Mouse (Mus musculus) skeletal muscle tissue, adult 2 months (tissue): ENCODE measurements around the gene Osbpl9.
A peak's percentile ranks its signal among the peaks of the same experiment; 100 is the strongest.

Source experiments
- DNase-seq: peaks from one replicate; pipeline ENCODE4 v3.0.0-alpha.2; 2012; ENCODE audit warnings: low read depth, low spot score

The Osbpl9 gene

DNA sequence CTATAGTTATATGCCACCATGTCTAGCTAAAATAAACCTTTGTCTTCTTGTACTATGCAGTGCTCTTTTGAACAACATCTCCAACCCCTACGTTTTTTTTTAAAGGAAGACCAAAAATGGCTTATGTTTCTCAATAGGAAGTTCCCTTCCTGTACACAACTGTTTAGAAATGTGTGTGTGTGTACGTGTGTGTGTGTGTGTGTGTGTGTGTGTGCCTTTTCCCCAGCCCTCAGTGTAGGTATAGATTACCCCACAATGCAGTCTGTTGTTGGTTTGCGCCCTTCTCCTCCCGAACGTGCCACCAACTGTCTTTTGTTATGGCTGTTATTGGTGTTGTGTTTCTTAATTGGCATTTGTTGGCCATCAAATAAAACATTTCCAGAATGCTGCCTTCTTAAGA, 5.5 kb upstream of the Osbpl9 start:
- DNase-seq: no peak

DNA sequence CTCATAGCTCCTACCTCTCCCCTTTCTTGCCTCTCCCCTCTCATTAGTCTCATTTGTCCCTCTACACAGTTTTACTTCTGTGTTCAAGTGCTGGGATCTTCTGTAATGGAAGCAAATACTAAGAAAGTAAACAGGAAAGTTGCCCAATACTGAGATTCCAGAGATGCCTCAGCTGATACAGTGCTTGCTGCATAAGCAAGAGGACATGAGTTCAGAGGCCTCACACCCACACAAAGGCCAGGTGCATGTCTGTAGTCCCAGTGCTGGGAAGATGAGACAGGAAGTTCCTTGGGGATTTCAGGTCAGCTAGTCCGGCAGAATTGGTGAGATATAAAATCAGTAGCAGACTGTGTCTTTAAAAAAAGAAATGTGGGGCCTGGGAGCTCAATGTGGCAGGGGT, 2.3 kb upstream of the Osbpl9 start:
- no peak for DNase-seq

DNA sequence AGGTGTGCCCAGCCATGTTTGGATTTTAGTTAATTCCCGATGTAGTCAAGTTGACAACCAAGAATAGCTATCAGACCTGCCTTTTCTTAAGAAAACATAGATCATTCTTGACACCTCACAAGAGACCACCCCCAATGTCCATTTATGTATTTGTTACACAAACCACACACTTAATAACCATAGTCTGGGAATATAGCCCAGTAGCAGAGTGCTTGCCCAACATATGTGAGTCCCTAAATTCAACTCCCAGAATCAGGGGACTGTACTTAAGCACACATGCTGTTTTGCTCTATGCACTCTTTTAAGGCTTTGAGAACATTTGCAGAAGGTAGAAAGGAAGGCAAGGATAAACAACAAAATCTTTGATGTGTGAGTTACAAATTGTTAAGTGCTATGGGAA, 1.9 kb upstream of the Osbpl9 start:
- no peak for DNase-seq

- no peak for DNase-seq
Measured at GRCm38 (mm10) chr4:109199069-109199468, 3.0 kb downstream of the Osbpl9 start.

GRCm38 (mm10) chr4:109195900-109196629, 6.0 kb downstream of the Osbpl9 start:
- no peak for DNase-seq

GRCm38 (mm10) chr4:109193886-109194285, 8.2 kb downstream of the Osbpl9 start:
- DNase-seq: peak; percentile 65

- no peak for DNase-seq
Measured at GRCm38 (mm10) chr4:109191598-109191997, 10.5 kb downstream of the Osbpl9 start.

- DNase-seq: no peak
Measured at GRCm38 (mm10) chr4:109185616-109186405, 16.3 kb downstream of the Osbpl9 start.

DNA sequence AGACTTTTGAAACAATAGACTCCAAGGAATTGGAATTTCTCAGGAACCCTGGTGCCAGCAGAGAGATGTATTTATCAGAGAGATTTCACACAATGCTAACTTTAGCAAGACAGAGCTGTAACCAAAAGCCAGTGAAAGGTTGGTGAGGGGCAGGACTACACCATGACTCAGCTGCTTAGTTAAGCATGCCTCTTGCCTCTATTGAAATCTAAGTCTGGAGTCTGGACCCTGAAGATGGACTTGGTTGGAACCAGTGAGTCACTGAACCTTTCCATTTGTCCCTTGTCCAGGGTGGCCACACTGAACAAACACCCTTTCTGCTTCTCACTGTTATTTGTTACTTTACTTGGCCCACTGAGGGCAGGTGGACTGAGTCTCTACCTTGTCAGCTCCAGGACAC, 26.4 kb downstream of the Osbpl9 start:
- DNase-seq: no peak

DNA sequence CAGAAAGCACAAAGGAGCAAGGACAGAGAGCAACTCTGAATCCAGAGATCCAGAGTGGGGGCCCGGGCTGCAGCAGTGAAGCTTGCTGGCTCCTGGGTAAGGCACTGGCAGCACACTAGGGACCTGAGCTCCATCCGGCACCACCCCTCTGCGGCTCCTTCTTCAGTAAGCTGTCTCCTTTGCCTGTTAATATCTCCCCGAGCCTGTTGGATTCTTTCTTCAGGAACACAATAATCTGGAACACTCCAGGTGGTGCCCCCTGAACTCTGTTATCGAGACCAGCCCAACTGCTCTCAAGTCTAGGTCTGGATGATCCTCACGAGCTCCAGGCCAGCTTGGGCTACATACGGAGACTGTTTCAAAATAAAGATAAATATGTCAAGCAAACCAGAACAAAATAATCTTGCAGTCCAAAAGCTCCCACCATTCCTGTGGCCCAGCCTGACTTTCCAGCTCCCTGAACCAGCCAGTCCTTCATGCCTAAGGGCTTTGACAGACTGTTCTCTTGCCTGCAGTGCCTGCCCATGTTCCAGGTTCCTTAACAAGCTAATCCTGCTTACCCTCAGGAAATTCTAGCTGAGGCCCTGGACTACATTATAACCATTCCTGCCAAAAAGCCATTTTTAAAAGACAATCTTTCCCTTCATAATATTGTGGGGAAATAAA, 28.2 kb downstream of the Osbpl9 start:
- peak; percentile 63 for DNase-seq

DNA sequence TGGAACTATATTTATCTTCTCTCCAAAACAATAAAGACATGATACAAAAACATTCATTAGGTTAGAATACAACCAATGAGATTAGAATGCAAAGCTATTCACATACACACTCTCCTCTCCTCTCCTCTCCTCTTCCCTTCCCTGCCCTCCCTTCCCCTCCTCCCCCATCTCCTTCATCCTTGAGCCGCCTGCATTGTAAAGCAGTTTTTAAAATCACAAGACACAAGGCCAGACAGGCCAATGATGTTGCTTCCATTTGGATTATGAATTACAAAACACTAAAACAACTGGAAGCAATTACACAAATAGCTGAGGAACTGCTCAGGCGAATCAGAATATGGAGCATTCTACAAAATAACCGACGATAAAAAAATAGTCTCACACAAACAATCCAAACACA, 28.7 kb downstream of the Osbpl9 start:
- no peak for DNase-seq

DNA sequence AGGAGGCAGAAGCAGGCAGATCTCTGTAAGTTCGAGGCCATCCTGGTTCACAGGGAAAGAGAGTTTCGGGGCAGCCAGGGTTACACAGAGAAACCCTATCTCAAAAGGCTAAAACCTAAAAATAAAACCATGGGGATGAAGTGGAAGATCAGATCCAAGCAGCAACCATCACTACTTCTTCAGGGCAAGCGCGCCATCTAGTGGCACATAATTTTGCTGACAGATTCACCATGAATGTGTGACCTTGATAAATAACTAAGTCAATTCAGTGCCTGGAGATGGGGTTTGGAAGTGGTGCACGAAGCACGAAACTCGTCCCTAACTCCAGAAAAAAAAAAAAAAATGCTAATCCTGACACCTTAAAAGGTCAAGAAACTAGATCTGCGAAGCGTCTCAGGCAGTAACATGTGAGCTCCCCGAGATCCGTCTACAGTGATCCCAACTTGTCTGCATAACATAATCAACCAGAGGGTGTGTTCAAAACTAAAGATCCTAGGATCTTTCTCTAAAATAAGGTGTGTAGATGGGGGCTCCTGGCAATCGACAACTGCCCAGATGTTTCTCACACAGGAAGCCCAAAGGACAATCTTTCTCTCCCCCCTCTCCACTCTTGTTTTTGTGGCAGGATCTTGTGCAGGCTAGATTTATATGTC, 36.4 kb downstream of the Osbpl9 start:
- DNase-seq: peak; percentile 86

DNA sequence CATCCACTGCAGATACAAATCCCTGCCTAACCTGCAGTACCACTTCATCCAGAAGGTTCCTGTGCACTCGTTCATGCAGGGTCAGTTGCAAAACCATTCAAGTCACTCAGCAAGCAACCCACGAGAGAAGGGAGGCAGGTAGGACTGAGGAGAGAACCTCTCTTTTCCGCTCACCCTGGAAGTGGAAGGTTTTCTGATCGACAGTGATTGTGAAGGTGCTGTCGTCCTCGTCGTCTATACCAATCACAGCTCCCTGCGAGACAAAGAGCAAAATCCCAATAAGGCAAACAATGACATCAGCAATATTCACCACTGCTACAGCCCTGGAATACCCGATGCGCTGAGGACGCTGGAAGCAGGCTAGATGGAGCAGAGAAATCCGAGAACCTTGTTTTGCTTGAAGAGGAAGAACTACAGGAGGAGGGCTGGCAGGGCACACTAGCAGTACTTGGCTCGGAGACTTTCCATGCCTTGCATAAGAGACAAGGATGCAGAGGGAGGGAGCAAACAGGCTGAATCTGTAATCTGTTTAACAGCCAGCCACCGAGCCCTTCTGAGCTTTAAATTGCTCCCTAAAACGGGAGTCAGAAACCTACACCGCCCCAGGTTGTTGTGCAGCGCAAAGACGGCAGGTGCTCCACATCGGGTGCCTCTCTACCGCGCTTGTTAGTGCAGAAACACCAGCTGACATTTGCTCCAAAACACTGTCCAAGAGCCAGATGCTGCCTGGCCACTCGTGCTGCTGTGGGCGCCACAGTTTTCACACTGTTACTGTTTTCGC, 45.4 kb downstream of the Osbpl9 start:
- DNase-seq: peak; percentile 86

DNA sequence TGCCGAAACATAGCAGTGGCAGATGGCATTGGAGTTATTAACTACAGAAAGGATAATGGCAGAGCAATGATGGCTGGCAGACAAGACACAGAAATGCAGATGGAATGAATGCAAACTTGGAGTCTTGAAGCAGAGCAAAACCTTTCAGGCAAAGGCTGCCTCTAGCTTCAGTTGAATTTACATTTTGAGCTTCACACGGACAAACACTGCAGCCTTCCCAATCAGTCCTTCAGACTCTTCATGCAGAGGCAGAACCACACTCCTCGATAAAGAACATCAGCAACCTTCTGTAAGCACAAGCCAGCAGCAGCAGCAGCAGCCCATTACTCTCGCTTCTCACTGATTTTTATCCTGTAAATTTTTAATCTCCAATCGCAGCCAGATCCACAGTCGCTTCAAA, 46.0 kb downstream of the Osbpl9 start:
- DNase-seq: no peak

DNA sequence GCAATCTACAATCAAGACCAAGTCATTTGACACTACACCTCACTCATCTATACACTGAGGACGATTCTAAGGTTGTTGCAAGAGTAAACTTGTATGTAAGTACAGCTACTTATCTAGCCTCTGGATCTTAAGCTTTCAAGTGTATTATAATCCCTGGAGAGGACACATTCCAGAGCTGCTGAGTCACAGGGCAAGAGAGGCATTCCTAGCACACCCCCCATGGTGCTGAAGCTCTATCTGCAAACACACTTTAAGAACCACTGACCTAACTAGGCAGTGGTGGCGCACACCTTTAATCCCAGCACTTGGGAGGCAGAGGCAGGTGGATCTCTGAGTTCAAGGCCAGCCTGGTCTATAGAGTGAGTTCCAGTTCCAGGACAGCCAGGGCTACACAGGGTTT, 51.9 kb downstream of the Osbpl9 start:
- no peak for DNase-seq

GRCm38 (mm10) chr4:109149411-109149810, 52.7 kb downstream of the Osbpl9 start:
- no peak for DNase-seq

DNA sequence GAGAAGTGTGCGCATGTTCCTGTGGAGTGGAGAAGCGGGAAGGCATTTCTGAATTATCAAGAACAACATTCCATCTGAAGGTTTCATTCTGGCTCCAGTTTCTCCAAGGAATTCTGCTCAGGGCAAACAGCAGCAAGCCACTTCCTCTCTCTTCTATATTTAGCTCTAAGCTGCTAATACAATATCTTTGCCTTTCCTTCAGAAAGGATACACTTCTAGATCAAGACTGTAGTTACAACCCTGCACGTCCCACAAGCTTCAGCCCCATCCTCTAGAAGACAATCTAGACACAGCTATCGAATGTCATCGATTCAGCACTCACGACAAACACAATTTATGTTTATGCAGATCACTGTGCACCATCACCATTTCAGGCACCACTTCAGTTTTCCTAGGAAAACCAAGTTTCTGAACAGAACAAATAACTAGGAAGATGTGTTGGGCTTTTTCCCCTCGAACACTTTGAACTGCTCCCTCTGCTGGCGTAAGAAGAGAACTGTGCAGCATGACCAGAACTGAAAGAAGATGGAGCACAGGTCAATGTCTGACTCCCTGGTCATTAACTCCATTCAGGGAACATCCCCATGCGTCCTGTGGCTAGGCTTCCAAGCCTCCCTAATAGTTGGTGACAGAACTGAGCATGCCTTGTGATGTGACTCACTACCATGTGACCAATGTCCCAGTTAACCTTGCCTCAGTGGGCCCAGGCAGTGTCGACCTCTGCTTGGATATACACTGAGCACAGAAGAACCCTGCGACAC, 54.6 kb downstream of the Osbpl9 start:
- DNase-seq: peak; percentile 41

DNA sequence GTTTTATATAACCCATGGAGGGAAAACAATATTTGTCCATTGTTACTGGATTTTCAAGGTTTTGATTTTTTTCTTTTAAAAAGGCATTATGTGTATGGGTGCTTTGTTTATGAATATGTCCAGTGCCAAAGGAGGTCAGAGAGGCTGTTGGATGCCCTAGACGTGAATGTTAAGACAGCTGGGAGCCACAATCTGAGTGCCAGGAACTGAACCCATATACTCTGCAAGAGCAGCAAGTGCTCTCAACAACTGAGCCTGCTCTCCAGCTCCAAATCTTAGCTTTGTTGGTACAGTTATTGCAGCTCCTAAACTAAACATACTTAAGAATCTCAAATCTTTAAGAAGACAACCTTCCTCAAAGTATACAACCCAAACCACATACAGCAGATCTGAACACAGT, 59.0 kb downstream of the Osbpl9 start:
- DNase-seq: no peak

DNA sequence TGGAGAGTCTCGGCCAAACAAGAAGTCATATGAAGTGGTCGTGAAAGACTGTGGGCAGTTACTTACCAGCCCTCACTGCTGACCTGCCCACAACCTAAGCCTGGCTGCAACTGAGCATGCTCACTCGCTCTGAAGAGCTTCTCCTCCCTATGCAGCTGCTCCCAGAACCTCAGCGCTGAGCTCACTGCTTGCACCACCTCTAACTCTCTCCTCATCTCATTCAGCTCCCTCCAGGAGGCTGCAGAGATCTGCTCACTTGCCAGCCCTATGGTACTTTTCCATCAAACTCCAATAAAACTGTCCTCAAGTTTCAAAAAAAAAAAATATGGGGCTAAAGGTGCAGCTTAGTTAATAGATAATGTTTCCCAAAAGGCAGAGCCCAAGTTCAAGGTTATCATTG, 63.5 kb downstream of the Osbpl9 start:
- no peak for DNase-seq

DNA sequence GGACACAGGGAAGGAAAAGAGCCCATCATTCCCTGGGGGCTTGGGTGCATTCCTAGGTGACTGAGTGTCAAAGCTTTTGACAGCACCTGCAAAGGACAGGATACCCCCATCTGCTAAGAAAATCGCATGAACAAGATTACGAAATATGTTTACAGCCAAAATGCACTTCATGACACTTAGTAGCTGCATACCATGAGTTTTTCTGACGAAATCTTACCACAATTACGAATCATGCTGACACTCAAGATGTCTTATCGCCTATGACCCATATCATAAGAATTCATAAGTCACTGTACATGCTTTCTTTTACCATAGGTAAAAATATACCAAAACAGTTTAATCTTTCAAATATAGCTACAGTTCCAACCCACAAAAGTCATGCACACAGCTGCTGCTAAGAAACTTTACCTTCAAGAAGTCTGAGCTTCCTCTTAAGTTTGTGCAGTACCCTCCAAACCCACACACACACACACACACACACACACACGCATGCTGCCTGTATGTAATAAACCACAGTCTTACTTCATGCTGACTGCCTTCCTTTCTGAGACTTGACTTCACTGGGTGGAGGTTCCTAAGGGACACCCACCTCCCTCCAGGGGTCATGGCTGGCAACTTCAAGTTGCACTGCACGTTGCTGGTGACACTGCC, 65.5 kb downstream of the Osbpl9 start:
- DNase-seq: no peak
